Mouse (Mus musculus) frontal cortex, postnatal 14 days (tissue): Measurements from ENCODE around the gene Ctnnd2.
A peak's percentile ranks its signal among the peaks of the same experiment; 100 is the strongest.

Experiments
- DNase-seq, 2 experiments: peaks; one replicate each; pipeline ENCODE4 v3.0.0; 2022; ENCODE audit warnings: low spot score in 2 of 2

The Ctnnd2 gene

DNA sequence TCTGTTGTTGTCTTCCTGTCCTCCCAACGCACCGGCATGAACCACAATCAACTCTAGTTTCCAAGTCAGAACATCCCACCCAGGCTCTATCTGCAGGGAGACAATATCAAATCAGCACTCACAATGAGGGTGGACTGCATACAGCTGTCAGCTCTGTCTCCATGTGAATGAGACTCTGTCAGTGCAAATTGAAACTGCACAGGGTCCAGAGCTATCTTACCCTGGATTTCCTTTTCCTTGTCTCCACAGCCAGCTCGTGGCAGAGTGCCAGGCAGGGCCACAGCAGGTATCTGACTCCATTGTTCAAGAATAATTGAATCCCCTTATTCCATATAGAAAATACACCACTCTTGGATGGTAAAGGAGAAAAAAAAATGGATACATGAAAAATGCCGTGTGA lies 343.0 kb downstream of the Ctnnd2 start:
- DNase-seq, result no peak

GRCm38 (mm10) chr15:30541459-30541858 lies 369.1 kb downstream of the Ctnnd2 start:
- DNase-seq, result no peak

DNA sequence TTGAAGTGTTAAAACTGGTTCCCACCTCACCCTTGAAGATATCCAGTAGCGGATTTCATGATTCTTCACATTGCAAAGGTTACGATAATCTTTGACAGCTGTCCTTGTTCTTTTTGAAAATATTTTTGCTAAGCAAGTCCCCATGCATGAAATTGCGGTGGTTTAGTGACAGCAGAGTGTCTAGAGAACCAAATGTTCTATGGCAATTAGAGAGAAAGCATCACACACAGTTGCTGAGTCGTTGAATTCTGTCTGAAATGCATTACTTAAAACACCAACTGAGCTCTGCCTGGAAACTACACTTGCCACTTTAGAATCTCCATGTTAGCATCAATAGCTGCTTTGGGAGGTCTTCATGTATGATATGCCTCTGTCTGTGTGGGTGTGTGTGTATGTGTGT lies 375.9 kb downstream of the Ctnnd2 start:
- DNase-seq, result no peak

DNA sequence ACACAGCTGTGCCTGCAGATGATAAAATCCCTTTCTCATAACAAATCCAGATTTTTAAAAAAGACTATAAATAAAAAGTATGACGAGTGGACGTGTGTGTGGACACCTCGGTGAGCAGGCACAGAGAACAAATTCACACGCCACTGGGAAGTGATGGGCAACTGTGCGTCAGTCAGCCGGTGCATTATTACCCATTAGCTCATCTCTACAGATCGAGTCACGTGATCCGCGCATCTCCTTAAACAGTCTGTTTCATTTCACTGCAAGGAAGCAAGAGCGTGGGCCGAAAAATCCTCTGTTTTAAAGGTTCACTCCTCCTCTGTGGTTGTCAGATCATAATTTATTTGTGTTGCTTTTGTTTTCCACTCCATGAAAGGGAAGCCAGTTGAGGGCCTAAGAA lies 378.6 kb downstream of the Ctnnd2 start:
- DNase-seq, result no peak

- no peak for DNase-seq
Observed at GRCm38 (mm10) chr15:30553910-30554406, 381.6 kb downstream of the Ctnnd2 start.

DNA sequence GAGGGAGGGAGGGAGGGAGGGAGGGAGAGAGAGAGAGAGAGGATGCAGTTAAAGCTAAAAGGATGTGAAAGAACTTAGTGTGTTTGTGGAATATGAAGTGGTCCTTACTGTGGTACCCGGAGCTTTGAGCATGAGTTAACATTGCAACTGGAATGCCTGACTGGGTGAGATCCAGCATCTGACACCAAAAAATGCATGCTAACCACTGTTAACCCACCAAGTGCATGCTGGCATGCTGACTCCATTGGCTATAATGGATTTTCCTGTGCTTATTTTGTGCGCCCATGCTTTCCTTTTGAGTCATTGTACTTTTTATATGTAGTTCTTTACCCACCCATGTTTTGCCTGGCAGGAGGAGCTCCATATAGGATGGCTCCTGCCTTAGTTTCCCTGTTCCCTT lies 383.4 kb downstream of the Ctnnd2 start:
- no peak for DNase-seq

DNA sequence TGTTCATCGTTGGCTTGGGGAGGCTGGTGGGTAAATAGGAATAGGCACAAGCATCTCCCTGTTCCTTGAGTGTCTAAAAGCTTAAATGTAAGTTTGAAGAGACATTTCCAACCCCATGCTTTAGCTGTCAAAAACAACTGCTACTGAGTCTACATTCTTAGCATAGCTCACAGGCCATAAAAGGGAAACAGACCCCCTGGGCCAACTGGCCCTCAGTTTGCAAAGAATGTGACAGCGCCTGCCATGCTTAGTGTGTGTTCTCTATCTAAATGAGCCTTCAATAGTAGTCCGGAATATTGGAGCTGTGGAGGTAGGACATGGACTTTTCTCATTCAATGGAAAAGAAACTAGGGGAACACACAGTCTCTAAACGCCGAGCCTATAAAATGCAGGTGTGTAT lies 390.0 kb downstream of the Ctnnd2 start:
- DNase-seq, result no peak

GRCm38 (mm10) chr15:30564594-30564993 lies 392.2 kb downstream of the Ctnnd2 start:
- no peak for DNase-seq

DNA sequence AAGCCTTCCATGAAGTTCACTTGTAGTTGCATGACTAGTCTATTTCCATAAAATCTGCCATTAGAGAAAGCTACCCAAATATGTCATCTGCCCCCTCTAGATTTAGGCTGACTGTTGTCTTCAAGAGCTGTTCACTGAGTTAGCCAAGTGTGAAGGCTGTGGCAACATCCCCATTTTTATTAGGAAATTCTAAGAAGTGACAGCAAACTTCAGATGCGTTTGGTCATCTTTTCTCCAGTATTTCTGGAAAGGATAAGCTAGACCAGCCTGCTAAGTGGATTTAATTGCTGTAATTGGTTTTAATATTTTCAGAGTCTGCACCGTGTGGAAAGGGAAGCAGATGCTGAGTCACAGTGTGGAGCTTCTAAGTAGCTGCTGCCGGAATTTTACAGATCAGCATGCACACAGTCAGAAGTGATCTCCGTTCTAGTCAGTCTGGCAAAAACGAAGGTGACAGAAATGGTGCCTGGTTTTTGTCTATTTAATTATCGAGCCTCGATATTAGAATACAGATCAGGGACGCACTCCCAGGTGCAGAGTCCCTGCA lies 397.9 kb downstream of the Ctnnd2 start:
- DNase-seq, result no peak

GRCm38 (mm10) chr15:30587446-30587845 lies 415.1 kb downstream of the Ctnnd2 start:
- DNase-seq, result no peak

GRCm38 (mm10) chr15:30590865-30591264 lies 418.5 kb downstream of the Ctnnd2 start:
- no peak for DNase-seq

GRCm38 (mm10) chr15:30595507-30595906 lies 423.1 kb downstream of the Ctnnd2 start:
- no peak for DNase-seq

DNA sequence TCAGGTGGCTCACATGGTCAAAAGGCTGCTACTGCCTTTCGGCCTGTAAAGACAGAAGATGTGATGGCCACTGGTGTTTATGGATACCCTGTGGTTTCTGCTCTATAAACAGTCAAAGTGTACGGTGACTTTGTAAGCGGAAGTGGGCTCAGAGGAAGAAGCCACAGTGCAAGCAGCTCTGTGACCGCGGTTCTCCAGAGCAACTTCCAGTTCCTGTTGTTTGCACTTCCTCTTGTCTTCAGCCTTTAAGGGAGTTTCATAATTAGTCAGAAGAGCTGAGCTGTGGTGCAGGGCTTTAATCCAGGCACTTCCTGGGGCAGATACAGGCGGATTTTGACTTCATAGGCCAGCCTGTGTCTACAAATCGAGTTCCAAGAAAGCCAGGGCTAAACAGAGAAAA lies 438.2 kb downstream of the Ctnnd2 start:
- no peak for DNase-seq

DNA sequence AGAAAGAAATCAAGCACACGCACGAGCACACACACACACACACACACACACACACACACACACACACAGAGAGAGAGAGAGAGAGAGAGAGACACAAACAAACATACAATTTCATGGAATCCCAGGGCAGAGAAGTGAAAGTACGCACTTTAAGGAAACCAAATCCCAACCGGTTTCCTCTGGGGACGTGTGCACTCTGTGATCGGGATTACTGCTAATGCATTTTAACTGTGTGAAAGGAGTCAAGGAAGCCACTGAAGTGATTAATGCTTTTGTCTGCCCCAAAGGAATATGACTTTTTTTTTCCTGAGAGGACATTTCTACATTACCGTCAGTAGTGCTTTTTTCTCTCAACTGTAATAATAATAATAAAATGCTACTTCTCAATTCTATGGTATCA lies 443.1 kb downstream of the Ctnnd2 start:
- no peak for DNase-seq

- DNase-seq, result no peak
Observed at GRCm38 (mm10) chr15:30616861-30617260, 444.5 kb downstream of the Ctnnd2 start.

DNA sequence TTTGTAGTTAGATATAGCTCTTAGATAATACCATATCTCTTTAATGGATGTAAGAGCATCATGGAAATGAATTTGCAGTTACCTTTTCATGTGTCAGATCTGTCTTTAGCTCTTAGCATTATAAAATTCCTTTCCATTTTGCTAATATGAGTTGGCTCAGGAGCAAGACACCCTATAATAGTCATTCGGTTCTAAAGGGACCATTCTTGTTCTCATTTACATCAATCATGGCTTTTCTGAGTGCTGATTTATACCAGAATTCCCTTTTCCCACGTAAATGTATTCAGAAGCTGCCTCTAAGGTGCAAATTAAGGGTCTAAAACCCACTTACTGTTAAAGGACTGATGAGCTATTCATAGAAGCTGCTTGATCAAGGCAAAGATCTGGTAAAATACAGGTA lies 445.5 kb downstream of the Ctnnd2 start:
- DNase-seq, result no peak

GRCm38 (mm10) chr15:30628524-30628923 lies 456.1 kb downstream of the Ctnnd2 start:
- no peak for DNase-seq

- DNase-seq, result no peak
Observed at GRCm38 (mm10) chr15:30632113-30632735, 459.8 kb downstream of the Ctnnd2 start.

- no peak for DNase-seq
Observed at GRCm38 (mm10) chr15:30633917-30634316, 461.5 kb downstream of the Ctnnd2 start.

DNA sequence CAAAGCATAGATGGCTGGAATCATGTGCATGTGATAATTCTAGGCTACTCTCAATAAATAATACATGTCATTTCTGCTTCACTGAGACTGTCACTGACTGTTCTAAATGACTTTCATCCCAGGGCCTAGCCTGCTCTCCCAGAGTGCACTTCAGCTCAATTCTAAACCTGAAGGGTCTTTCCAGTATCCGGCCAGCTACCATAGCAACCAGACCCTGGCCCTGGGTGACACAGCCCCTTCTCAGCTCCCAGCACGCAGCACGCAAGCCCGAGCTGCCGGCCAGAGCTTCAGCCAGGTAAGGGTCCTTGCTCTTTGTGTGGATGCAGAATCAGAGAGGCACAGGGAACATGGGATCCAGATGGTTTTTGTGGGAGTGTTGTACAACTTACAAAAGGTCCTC lies 462.1 kb downstream of the Ctnnd2 start:
- DNase-seq, result no peak

DNA sequence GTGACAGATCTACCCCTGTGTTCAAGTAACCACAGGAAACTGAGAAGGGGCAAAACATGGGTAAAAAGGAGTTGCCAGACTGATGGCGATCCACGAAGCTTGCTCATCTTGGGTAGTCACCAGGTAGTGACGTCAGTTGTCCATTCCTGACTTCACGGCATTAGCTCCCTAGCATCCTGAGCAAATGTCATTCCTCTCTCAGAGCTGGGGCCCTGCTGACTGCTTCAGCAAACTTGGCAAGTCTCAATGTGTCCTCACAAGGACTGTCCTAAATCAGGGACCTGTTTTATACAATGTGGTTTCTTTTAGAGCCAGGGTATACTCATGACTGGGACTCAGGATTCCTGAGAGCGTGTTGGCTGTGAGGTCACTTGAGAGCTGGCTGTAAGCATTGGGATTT lies 468.3 kb downstream of the Ctnnd2 start:
- no peak for DNase-seq

DNA sequence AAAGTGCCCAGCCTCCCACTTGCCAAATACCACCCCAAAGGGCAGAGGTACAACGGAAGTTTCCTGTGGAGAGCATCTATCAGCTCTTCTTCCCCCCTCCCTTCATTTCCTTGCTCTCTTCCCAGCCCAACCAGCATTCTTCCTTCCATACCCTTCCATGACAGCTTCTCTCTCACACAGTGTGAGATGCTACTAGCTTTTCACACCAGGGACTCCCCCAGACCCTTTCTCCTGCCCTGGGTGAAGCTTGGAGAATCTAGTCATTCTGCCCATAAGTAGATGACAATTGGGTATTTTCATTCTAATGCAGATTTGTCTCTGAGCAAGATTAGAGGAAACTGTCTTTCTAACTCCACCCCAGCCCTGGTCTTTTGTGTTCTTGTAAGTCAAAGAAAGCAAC lies 473.3 kb downstream of the Ctnnd2 start:
- DNase-seq, result no peak

DNA sequence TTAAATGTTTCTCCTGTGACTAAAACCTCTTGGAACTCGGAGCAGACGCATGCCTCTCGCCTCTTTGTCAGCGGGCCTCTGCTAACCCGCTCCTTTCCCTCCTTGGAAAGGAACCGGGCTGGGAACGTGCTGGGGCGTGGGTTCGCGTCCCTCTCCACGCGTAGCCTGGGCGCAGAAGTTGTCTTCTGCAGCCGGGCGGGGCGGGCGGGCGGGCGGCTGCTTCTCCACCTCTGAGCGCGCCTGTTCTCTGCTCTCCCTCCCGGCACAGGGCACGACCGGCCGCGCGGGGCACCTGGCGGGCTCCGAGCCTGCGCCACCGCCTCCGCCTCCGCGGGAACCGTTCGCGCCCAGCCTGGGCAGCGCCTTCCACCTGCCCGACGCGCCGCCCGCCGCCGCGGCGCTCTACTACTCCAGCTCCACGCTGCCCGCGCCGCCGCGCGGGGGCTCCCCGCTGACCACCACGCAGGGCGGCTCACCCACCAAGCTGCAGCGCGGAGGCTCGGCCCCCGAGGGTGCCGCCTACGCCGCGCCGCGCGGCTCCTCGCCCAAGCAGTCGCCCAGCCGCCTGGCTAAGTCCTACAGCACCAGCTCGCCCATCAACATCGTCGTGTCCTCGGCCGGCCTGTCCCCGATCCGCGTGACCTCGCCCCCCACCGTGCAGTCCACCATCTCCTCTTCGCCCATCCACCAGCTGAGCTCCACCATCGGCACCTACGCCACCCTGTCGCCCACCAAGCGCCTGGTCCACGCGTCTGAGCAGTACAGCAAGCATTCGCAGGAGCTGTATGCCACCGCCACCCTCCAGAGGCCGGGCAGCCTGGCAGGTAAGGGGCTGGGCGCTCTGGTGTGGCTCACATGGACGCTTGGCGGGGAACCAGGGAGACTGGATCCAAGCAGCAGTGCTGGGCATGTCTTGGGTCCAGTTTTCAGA lies 474.4 kb downstream of the Ctnnd2 start:
- peak in 1 of 2 experiments; percentile 35 for DNase-seq
